Mouse (Mus musculus): ENCODE measurements around the gene Ubxn11. TPM values are rescaled to one million over a fixed set of nuclear protein-coding genes. Genes with fewer than 3 reads are reported as not detected.

The Ubxn11 gene
- total RNA-seq, 1 experiment, result 12.4 TPM

DNA sequence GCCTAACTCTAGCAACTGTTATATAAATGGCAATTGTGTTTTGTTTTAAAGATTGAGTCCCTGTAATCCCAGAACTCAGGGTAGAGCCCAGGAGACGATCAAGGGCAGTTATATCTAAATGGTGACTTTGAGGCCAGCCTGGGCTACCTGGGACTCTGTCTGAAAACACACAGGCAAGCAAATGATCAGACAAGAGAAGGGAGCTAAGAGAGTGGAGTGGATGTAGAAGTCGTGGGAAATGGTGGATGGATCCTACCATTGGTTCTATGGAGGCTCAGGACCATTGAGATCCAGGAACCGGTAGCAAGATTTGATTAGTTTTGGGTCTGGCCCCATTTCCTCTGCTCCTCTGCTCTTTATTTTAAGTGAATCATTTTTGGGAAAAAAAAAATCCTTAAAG lies 6.2 kb upstream of the Ubxn11 start:
- Histone ChIP-seq H3K36me3 (ENCODE audit: control insufficient read depth, insufficient read depth, low read length, poor library complexity, severe bottlenecking) (no peaks in the 10 kb centered on the region), H3K9ac (ENCODE audit: insufficient read depth, low read depth, low read length, poor library complexity, severe bottlenecking) (no peak overlapping the region), H3K27ac (ENCODE audit: insufficient read depth, low read depth, low read length, poor library complexity, severe bottlenecking) (no peak overlapping the region), H3K4me1 (ENCODE audit: control insufficient read depth in 2 of 2, insufficient read depth in 2 of 2, low read length in 2 of 2, poor library complexity in 1 of 2) (peaks cover 0 to 4% of the 10 kb centered on the region in 2 experiments; a peak in 1 of 4 replicates), H3K4me3 (ENCODE audit: insufficient read depth in 1 of 2, low read depth in 1 of 2, low read length in 2 of 2, poor library complexity in 1 of 2, severe bottlenecking in 1 of 2) (no peak overlapping the region), H3K9me3 (ENCODE audit: control insufficient read depth, insufficient read depth, low read depth, low read length) (no peaks in the 10 kb centered on the region)
- DNase-seq (ENCODE audit: low read depth, low spot score), result no peak
- TF ChIP-seq ZC3H11A (IDR thresholded peaks at IDR 0.05; ENCODE audit: borderline replicate concordance, low read depth, low read length), result no peak
- TF ChIP-seq CHD2 (IDR thresholded peaks at IDR 0.05; ENCODE audit: low read depth, low read length), result no peak
- TF ChIP-seq HCFC1 (IDR thresholded peaks at IDR 0.05; ENCODE audit: borderline replicate concordance, insufficient read depth, low read length), result no peak
- TF ChIP-seq ZNF384 (IDR thresholded peaks at IDR 0.05; ENCODE audit: low read depth, low read length), result no peak
- TF ChIP-seq MAFK (IDR thresholded peaks at IDR 0.05; ENCODE audit: insufficient read depth, low read depth, low read length), result no peak
- in situ Hi-C loops (cut with MboI; ENCODE audit: low sequenced_read_pairs in 2 of 2, unreplicated experiment in 2 of 2), result no loop called here

DNA sequence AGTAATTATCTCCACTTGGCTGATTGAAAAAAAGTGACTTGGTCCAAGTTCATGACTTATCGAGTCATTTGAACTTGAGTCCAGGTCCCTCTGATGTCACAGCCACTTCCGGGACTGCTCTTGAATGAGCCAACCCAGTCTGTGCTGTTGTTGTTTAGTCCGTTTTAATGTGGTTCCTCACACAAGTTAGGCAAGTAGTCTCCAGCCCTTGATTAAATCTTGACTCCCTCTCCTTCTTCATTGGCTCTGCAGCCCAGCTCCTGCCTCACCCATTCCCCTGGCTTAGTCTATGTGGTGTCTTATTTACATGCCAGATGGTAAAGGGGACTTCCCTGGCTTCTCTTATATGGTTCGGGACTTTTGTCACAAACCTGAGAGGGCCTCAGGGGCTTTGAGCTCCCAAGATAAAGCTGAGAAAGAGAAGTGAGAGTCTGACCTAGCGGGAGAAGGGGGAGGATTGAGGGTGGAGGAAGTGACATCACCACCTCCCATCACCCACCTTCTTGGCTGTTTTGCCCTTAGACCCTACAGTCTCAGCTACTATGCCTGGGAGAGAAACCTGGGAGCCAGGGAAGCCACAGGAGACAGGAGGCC lies 5.3 kb upstream of the Ubxn11 start:
- in situ Hi-C loops (cut with MboI; ENCODE audit: low sequenced_read_pairs in 2 of 2, unreplicated experiment in 2 of 2), result no loop called here
- Histone ChIP-seq H3K27ac (ENCODE audit: insufficient read depth, low read depth, low read length, poor library complexity, severe bottlenecking) (no peak overlapping the region), H3K4me1 (ENCODE audit: control insufficient read depth in 2 of 2, insufficient read depth in 2 of 2, low read length in 2 of 2, poor library complexity in 1 of 2) (peaks cover 0 to 4% of the 10 kb centered on the region in 2 experiments; a peak in 1 of 4 replicates), H3K36me3 (ENCODE audit: control insufficient read depth, insufficient read depth, low read length, poor library complexity, severe bottlenecking) (no peaks in the 10 kb centered on the region), H3K9ac (ENCODE audit: insufficient read depth, low read depth, low read length, poor library complexity, severe bottlenecking) (no peak overlapping the region), H3K9me3 (ENCODE audit: control insufficient read depth, insufficient read depth, low read depth, low read length) (no peaks in the 10 kb centered on the region), H3K4me3 (ENCODE audit: insufficient read depth in 1 of 2, low read depth in 1 of 2, low read length in 2 of 2, poor library complexity in 1 of 2, severe bottlenecking in 1 of 2) (no peak overlapping the region)
- DNase-seq (ENCODE audit: low read depth, low spot score), result no peak
- TF ChIP-seq ZC3H11A (IDR thresholded peaks at IDR 0.05; ENCODE audit: borderline replicate concordance, low read depth, low read length) (no peak), ZNF384 (IDR thresholded peaks at IDR 0.05; ENCODE audit: low read depth, low read length) (no peak), MAFK (IDR thresholded peaks at IDR 0.05; ENCODE audit: insufficient read depth, low read depth, low read length) (no peak), HCFC1 (IDR thresholded peaks at IDR 0.05; ENCODE audit: borderline replicate concordance, insufficient read depth, low read length) (no peak), CHD2 (IDR thresholded peaks at IDR 0.05; ENCODE audit: low read depth, low read length) (no peak)

- DNase-seq (ENCODE audit: low read depth, low spot score), result no peak
- in situ Hi-C loops (cut with MboI; ENCODE audit: low sequenced_read_pairs in 2 of 2, unreplicated experiment in 2 of 2), result no loop called here
- peaks cover 0 to 4% of the 10 kb centered on the region in 2 experiments; a peak in 1 of 4 replicates for H3K4me1 ChIP-seq (ENCODE audit: control insufficient read depth in 2 of 2, insufficient read depth in 2 of 2, low read length in 2 of 2, poor library complexity in 1 of 2)
- no peaks in the 10 kb centered on the region for H3K36me3 ChIP-seq (ENCODE audit: control insufficient read depth, insufficient read depth, low read length, poor library complexity, severe bottlenecking)
- no peak overlapping the region for H3K4me3 ChIP-seq (ENCODE audit: insufficient read depth in 1 of 2, low read depth in 1 of 2, low read length in 2 of 2, poor library complexity in 1 of 2, severe bottlenecking in 1 of 2)
- no peaks in the 10 kb centered on the region for H3K9me3 ChIP-seq (ENCODE audit: control insufficient read depth, insufficient read depth, low read depth, low read length)
- TF ChIP-seq ZNF384 (IDR thresholded peaks at IDR 0.05; ENCODE audit: low read depth, low read length) (no peak), MAFK (IDR thresholded peaks at IDR 0.05; ENCODE audit: insufficient read depth, low read depth, low read length) (no peak), HCFC1 (IDR thresholded peaks at IDR 0.05; ENCODE audit: borderline replicate concordance, insufficient read depth, low read length) (no peak), CHD2 (IDR thresholded peaks at IDR 0.05; ENCODE audit: low read depth, low read length) (no peak), ZC3H11A (IDR thresholded peaks at IDR 0.05; ENCODE audit: borderline replicate concordance, low read depth, low read length) (no peak)
- H3K27ac ChIP-seq (ENCODE audit: insufficient read depth, low read depth, low read length, poor library complexity, severe bottlenecking), result no peak overlapping the region
- no peak overlapping the region for H3K9ac ChIP-seq (ENCODE audit: insufficient read depth, low read depth, low read length, poor library complexity, severe bottlenecking)
Observed at GRCm38 (mm10) chr4:134098628-134099027, 3.7 kb upstream of the Ubxn11 start.

- Histone ChIP-seq H3K4me1 (ENCODE audit: control insufficient read depth in 2 of 2, insufficient read depth in 2 of 2, low read length in 2 of 2, poor library complexity in 1 of 2) (peaks cover 0 to 4% of the 10 kb centered on the region in 2 experiments; a peak in 1 of 4 replicates), H3K27ac (ENCODE audit: insufficient read depth, low read depth, low read length, poor library complexity, severe bottlenecking) (no peak overlapping the region), H3K4me3 (ENCODE audit: insufficient read depth in 1 of 2, low read depth in 1 of 2, low read length in 2 of 2, poor library complexity in 1 of 2, severe bottlenecking in 1 of 2) (no peak overlapping the region), H3K36me3 (ENCODE audit: control insufficient read depth, insufficient read depth, low read length, poor library complexity, severe bottlenecking) (no peaks in the 10 kb centered on the region), H3K9ac (ENCODE audit: insufficient read depth, low read depth, low read length, poor library complexity, severe bottlenecking) (no peak overlapping the region), H3K9me3 (ENCODE audit: control insufficient read depth, insufficient read depth, low read depth, low read length) (no peaks in the 10 kb centered on the region)
- in situ Hi-C loops (cut with MboI; ENCODE audit: low sequenced_read_pairs in 2 of 2, unreplicated experiment in 2 of 2), result no loop called here
- DNase-seq (ENCODE audit: low read depth, low spot score), result no peak
- no peak for TF ChIP-seq ZNF384 (IDR thresholded peaks at IDR 0.05; ENCODE audit: low read depth, low read length)
- no peak for TF ChIP-seq MAFK (IDR thresholded peaks at IDR 0.05; ENCODE audit: insufficient read depth, low read depth, low read length)
- TF ChIP-seq HCFC1 (IDR thresholded peaks at IDR 0.05; ENCODE audit: borderline replicate concordance, insufficient read depth, low read length), result no peak
- TF ChIP-seq CHD2 (IDR thresholded peaks at IDR 0.05; ENCODE audit: low read depth, low read length), result no peak
- TF ChIP-seq ZC3H11A (IDR thresholded peaks at IDR 0.05; ENCODE audit: borderline replicate concordance, low read depth, low read length), result no peak
Observed at GRCm38 (mm10) chr4:134100245-134100644, 2.1 kb upstream of the Ubxn11 start.

All from ES-E14 (cell line).